Mouse (Mus musculus) spleen, adult 2 months (tissue): Measurements from ENCODE around the gene Mars.

Experiments used
- CTCF ChIP-seq: fragments of 200-500 bp; IDR thresholded peaks from 2 replicates; pipeline ENCODE4 v1.5.1; 2011; ENCODE audit warnings: mild to moderate bottlenecking, inconsistent platforms; ENCODE audit not compliant: insufficient read depth, insufficient read length, insufficient replicate concordance; ENCODE audit errors: extremely low read depth
- POLR2A ChIP-seq: fragments of 200-500 bp; IDR thresholded peaks from 2 replicates; pipeline ENCODE4 v1.6.1; 2011; ENCODE audit warnings: low read depth, low read length, inconsistent platforms

DNA sequence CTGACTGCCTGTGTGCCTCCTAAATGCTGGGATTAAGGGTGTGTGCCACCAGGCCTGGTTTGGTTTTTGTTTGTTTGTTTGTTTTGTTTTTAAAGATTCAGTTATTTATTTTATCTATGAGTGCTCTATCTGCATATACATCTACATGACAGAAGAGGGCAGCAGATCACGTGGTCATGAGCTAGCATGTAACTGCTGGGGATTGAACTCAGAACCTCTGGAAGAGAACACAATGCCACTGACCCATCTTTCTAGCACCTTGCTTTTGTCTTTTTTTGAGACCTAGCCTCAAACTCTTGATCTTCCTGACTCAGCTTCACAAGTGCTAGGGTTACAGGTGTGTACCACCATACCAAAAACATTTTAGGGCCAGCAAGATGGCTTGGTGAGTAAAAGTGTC, 23.7 kb upstream of the Mars start:
- TF ChIP-seq POLR2A (no peak), CTCF (no peak)
